Mouse (Mus musculus) liver, embryonic 14.5 days (tissue): ENCODE measurements around the gene Ddah1.

Experiments used
- CTCF ChIP-seq: IDR thresholded peaks from 2 replicates; pipeline ENCODE4 v1.5.1; 2016; ENCODE audit warnings: antibody characterized with exemption, low read depth, control low read depth
- EP300 ChIP-seq: IDR thresholded peaks from 2 replicates; pipeline ENCODE4 v1.6.1; 2016; ENCODE audit warnings: antibody characterized with exemption, low read depth

DNA sequence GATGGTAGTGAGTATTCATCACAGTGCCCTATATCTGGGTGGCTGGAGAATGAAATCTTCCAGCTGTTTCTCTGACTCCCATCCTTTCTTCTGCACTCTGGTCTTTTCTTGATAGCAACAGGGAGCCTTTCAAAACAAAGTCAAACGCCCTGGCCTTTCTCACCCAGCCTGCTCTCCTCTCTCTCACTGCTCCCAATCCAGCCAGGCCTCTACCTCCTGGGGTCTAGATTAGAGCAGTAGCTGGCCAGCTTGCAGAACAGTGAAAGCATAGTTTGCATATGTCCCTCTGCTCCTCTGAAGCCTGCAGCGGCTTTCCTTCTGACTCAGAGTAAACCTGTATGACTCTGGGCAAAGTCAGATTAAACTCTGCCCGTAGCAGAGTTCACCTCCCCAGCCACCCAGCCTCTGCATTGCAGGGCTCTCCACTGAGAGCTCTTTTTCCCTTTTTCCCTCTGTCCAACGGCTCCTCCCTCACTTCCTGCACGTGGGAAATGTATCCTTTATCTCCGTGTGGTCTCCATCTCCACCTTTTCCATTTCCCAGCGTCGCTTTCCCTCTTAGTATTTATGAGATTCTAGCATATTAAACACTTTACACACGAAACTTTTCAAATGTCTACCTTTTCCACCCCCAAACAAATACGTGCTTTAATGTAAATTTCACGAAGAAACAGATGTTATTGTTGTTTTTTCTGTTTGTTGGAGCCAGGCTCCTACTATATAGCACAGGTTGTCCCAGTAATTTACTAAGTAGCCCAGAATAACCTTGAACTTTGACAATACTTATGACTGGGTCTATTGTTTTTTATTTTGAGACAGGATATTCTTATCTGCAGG lies 163.8 kb downstream of the Ddah1 start, which contains the start of gene Bcl10:
- TF ChIP-seq CTCF (no peak), EP300 (no peak)
